Mouse (Mus musculus) ES-E14 (cell line): Measurements from ENCODE around the gene Pex7. TPM values are rescaled to one million over a fixed set of nuclear protein-coding genes. Genes with fewer than 3 reads are reported as not detected.

Experiments
- DNase-seq: peaks from one replicate; pipeline ENCODE4 v3.0.0-alpha.2; 2013; ENCODE audit warnings: low read depth, low spot score
- H3K27ac ChIP-seq: 2 replicates; pipeline ENCODE4 v1.5.1; 2012; ENCODE audit warnings: low read depth, mild to moderate bottlenecking, low read length, moderate library complexity, mixed read lengths; ENCODE audit not compliant: poor library complexity, insufficient read depth, severe bottlenecking
- H3K36me3 ChIP-seq: 2 replicates; pipeline ENCODE4 v1.6.1; 2012; ENCODE audit warnings: mild to moderate bottlenecking, low read length, moderate library complexity, mixed read lengths; ENCODE audit not compliant: control insufficient read depth, poor library complexity, insufficient read depth, severe bottlenecking
- H3K4me1 ChIP-seq, 2 experiments: fragments of 150-350 bp in 1 of 2; sonication (generic) in 1 of 2; 2 replicates each; pipeline ENCODE4 v1.6.1; 2012; ENCODE audit warnings: low read length in 2 of 2, mild to moderate bottlenecking in 1 of 2, mixed read lengths in 1 of 2; ENCODE audit not compliant: control insufficient read depth in 2 of 2, insufficient read depth in 2 of 2, poor library complexity in 1 of 2
- H3K4me3 ChIP-seq, 2 experiments: fragments of 150-350 bp in 1 of 2; sonication (generic) in 1 of 2; 2 replicates each; pipeline ENCODE4 v1.5.1; 2012; ENCODE audit warnings: low read length in 2 of 2, low read depth in 1 of 2, mild to moderate bottlenecking in 1 of 2, mixed read lengths in 1 of 2; ENCODE audit not compliant: insufficient read depth in 1 of 2, poor library complexity in 1 of 2, severe bottlenecking in 1 of 2
- H3K9ac ChIP-seq: 2 replicates; pipeline ENCODE4 v1.6.1; 2012; ENCODE audit warnings: low read depth, mild to moderate bottlenecking, low read length, mixed read lengths; ENCODE audit not compliant: poor library complexity, insufficient read depth, severe bottlenecking
- H3K9me3 ChIP-seq: fragments of 150-350 bp; sonication (generic); 2 replicates; pipeline ENCODE4 v1.6.1; 2012; ENCODE audit warnings: low read depth, mild to moderate bottlenecking, low read length; ENCODE audit not compliant: control insufficient read depth, insufficient read depth
- CHD2 ChIP-seq: IDR thresholded peaks from 2 replicates; pipeline ENCODE4 v1.6.1; 2014; ENCODE audit warnings: mild to moderate bottlenecking, low read depth, low read length, inconsistent platforms
- HCFC1 ChIP-seq: IDR thresholded peaks from 2 replicates; pipeline ENCODE4 v1.6.1; 2012; ENCODE audit warnings: low read length, inconsistent platforms, borderline replicate concordance; ENCODE audit not compliant: insufficient read depth
- MAFK ChIP-seq: IDR thresholded peaks from 2 replicates; pipeline ENCODE4 v1.6.1; 2014; ENCODE audit warnings: mild to moderate bottlenecking, low read depth, low read length, inconsistent platforms; ENCODE audit not compliant: insufficient read depth
- ZC3H11A ChIP-seq: IDR thresholded peaks from 2 replicates; pipeline ENCODE4 v1.6.1; 2012; ENCODE audit warnings: low read depth, mild to moderate bottlenecking, inconsistent platforms, low read length, borderline replicate concordance
- ZNF384 ChIP-seq: IDR thresholded peaks from 2 replicates; pipeline ENCODE4 v1.6.1; 2012; ENCODE audit warnings: low read depth, low read length, inconsistent platforms
- in situ Hi-C, 2 experiments: fragments of 600-800 bp; cut with MboI; formaldehyde crosslinking; loops; one replicate each; pipeline ENCODE4 v1.15.1; 2025; ENCODE audit warnings: low sequenced_read_pairs in 2 of 2, inconsistent platforms in 1 of 2; ENCODE audit not compliant: unreplicated experiment in 2 of 2
- total RNA-seq: library from RNA; depleted of rRNA; stranded (reverse); fragments of 300-350 nt; gene quantifications from 2 replicates; pipeline ENCODE4 v1.2.3, GENCODE M21; 2012

Pex7 gene
- total RNA-seq, 1 experiment = 17.0 TPM

DNA sequence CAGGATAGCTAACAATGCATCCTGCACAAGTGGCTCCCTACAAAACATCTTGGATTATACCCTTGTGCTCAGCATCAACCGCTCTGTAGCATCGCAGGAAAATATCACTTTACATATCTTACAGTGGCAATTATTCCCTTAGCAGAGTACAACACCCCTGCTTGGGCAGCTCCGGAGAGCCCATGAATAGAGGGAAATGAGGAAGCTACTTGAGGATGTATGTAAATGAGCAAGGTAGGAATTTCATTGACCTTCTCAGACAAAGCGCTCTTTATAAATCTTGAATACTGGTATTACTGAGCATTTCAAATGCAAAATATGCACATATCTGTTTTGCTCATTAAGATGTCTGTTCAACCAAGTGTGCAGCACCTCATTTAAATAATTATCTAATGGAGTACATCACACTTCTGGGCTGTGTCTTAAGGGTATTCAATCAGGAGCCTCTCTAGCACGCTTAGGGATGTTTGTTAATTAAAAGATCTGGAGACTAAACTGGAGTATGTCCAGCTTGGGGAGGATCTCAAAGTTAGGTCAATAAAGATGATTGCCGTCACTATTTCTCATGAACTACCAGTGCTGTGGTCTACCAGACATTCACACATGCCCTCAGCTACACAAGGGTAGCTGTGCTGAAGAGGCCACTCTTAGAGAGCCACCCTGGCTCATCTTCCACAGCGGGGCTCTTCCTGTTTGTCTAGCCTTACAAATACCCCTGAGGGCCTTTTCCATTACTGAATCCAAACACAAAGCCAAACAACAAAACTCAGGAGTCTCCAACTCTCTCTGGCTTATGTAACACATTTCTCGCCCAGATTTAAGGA lies 71.4 kb downstream of the Pex7 start:
- in situ Hi-C loops = no loop called here
- no peak for DNase-seq
- Histone ChIP-seq H3K4me3 (no peak overlapping the region), H3K4me1 (peaks cover 0 to 4% of the 10 kb centered on the region in 2 experiments; a peak in 2 of 4 replicates), H3K9ac (no peak overlapping the region), H3K36me3 (no peaks in the 10 kb centered on the region), H3K9me3 (no peaks in the 10 kb centered on the region), H3K27ac (no peak overlapping the region)
- no peak for TF ChIP-seq ZNF384
- no peak for TF ChIP-seq CHD2
- TF ChIP-seq HCFC1 = no peak
- no peak for TF ChIP-seq MAFK
- no peak for TF ChIP-seq ZC3H11A

DNA sequence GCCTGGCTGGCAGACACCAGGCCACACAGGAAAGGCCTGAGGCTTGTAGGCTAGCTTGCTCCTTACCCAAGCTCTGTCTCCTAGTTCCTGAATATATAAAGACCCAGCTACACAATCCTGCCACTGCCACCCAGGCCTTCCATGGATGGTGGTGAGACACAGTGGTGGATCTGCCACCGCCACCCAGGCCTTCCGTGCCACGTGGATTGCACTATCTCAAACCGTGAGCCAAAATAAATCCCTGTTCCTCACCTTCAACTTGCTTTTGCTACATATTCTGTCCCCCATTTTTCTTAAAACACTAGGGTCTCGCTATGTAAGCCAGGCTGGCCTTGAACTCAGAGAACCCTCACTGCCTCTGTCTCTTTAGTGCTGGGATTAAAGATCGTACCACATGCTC lies 73.3 kb downstream of the Pex7 start:
- Histone ChIP-seq H3K27ac (no peak overlapping the region), H3K4me3 (no peak overlapping the region), H3K4me1 (peaks cover 0 to 4% of the 10 kb centered on the region in 2 experiments; a peak in 2 of 4 replicates), H3K9me3 (no peaks in the 10 kb centered on the region), H3K36me3 (no peaks in the 10 kb centered on the region), H3K9ac (no peak overlapping the region)
- no peak for DNase-seq
- in situ Hi-C loops = no loop called here
- TF ChIP-seq MAFK (no peak), ZNF384 (no peak), CHD2 (no peak), ZC3H11A (no peak)

DNA sequence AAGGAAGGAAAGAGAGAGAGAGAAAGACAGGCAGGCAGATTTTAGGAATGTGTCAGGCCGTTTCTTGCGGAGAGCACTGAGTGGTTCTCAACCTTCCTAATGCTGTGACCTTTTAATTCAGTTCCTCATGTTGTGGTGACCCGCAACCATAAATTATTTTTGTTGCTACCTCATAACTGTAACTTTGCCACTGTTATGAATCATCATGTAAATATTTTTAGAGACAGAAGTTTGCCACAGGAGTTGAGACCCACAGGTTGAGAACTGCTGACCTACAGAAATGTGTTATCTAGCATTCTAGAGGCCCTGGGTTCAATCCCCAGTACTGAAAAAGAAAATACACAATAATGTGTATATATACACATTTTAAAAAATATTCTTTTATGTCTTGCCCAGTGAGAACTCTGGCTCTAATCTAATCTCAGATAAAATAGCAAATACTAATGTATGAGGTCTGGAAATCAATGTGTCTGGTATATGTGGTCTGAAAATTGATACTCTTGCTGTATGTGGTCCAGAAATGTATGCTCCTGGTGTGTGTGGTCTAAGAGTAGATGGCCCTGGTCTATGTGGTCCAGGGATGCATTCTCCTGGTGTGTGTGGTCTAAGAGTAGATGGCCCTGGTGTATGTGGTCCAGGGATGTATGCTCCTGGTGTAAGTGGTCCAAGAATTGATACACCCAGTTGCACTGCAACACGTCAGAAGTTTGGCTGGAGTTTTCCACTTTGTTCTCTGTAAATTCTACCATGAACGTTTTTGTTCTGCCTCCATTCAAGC lies 76.2 kb downstream of the Pex7 start:
- H3K4me3 ChIP-seq = no peak overlapping the region
- no peak overlapping the region for H3K27ac ChIP-seq
- no peak overlapping the region for H3K9ac ChIP-seq
- no peak for DNase-seq
- H3K9me3 ChIP-seq = no peaks in the 10 kb centered on the region
- H3K36me3 ChIP-seq = no peaks in the 10 kb centered on the region
- peaks cover 0 to 3% of the 10 kb centered on the region in 2 experiments; a peak in 2 of 4 replicates for H3K4me1 ChIP-seq
- in situ Hi-C loops = no loop called here
- TF ChIP-seq CHD2 (no peak), HCFC1 (no peak), ZC3H11A (no peak), MAFK (no peak)

DNA sequence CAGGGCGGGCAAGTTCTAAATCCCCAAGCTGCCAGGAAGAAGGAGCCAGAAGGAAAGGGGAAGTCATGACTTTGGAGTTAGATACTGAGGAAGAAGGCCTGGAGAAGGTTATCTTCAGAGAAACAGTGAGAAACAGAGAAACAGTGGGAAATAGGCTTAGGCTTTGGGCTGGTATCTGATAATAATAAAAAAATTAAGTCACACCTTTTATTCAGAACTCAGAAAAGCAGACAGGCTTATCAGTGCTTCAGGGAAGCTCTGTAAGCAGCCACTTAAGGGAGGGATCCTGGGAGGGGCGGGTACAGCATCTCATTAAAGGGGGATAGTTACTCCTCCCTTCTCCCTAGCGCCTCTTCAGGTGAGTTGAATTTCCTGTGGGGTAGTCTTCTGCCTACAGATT lies 86.5 kb downstream of the Pex7 start:
- in situ Hi-C loops = no loop called here
- Histone ChIP-seq H3K27ac (no peak overlapping the region), H3K4me3 (no peak overlapping the region), H3K9me3 (no peaks in the 10 kb centered on the region), H3K36me3 (no peaks in the 10 kb centered on the region), H3K9ac (no peak overlapping the region), H3K4me1 (peaks cover 0 to 2% of the 10 kb centered on the region in 2 experiments; a peak in 1 of 4 replicates)
- DNase-seq = no peak
- TF ChIP-seq MAFK (no peak), HCFC1 (no peak), ZC3H11A (no peak), ZNF384 (no peak), CHD2 (no peak)
